Mouse (Mus musculus): ENCODE measurements around the gene Mpv17l2.
A peak's percentile ranks its signal among the peaks of the same experiment; 100 is the strongest.

Mpv17l2 gene

GRCm38 (mm10) chr8:70760775-70761406 lies at the start of gene Mpv17l2:
Gene Mpv17l2, minus strand, starts transcription at chr8:70760946.
- peak; percentile 73 for DNase-seq (ENCODE audit: low spot score)

GRCm38 (mm10) chr8:70808955-70809701 lies 48.4 kb upstream of the Mpv17l2 start:
- no peak for DNase-seq (ENCODE audit: low spot score)

- DNase-seq (ENCODE audit: low spot score), result no peak
These were observed 47.5 kb upstream of the Mpv17l2 start, which contains the start of gene Il12rb1 for GRCm38 (mm10) chr8:70808239-70808638. Gene Il12rb1, plus strand, starts transcription at chr8:70808449.

GRCm38 (mm10) chr8:70807304-70807703 lies 46.6 kb upstream of the Mpv17l2 start:
- no peak for DNase-seq (ENCODE audit: low spot score)

DNA sequence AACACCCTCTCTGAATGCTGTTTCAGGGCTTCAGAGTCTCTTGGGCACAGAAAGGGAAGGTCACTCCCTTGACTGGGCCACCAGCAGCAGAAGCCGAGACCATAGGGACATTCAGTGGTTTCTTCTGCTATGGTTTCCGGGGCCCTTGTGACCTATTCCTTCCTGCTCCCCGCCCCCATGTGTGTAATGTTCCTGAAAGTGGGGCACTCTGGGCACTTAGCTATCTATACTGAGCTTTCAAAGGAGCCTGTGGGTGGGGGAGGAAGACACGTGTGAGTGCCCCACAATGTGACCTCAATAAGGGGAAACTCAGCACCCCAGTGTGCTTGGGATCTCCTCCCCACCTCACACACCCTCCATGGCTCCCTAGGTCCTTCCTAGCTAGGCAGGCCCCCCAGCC lies 45.8 kb upstream of the Mpv17l2 start:
- no peak for DNase-seq (ENCODE audit: low spot score)

DNA sequence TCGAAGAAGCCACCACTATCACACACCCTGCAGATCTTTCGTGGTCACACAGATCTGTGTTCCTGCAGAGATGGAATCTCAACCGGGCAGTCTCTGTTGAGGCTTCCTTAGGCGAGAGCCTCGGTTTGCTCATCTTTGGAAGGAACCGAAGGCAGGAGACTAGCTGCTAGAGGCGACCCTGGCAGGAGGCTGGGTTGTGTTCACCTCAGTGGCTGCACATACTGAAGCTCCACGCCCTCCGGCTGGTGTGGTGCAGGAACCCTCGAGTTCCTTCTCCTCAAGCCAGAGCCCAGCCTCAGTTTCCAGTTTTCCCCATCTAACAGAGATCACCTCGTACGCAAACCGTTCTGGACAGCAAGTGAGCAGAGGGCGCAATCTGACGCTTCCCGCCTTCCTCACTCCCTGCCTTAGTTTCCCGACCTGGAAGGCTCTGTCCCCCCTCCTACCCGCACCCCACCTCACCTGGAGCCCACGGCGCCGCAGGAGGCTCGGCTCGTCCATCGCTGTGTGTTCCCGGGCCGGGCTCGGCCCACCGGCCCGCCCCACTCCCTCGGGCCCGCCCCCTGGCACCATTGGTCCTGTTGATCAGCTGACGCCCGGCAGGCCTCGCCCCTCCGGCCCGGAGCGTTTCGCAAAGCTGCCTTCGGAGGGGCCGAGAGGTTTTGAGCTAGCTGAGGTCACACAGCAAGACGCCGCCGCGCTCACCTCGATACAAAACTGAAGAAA lies 43.9 kb upstream of the Mpv17l2 start, which contains the start of gene Mast3:
Gene Mast3 (minus strand): TSS at position 574 of the 726 bp plus-strand sequence.
- no peak for DNase-seq (ENCODE audit: low spot score)

DNA sequence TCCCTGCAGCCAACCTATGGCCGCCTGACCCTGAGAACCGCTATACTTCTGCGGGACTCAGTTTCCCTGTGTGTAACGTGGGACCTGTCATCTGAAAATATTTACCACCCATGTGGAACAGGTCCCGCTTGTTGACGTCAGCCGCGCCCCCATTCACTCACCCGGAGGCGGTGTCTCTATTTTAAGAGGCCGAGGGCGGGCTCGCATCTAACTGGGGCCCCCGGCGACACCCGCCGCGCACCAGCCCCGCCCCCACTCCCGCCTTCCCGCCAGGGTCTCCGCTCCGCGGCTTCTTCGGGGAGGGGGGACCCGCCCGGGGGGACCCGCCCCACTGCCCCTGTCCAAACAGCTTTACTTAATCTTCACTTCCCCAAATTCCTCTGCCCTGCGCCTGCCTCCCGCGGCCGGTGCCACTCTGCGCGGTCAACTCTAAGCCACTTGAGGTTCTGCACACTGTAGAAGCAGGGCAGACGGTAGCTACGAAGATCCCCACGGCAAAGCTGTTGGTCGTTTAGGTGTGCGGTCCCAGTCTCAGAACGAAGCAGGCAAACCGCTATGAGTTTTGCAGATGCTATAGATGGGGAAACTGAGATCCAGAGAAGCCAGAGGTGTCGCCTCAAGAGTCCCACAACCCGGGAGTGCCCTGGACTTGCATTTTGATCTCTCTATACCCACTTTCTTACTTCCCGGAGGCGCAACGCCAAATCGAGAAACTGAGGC lies 43.2 kb upstream of the Mpv17l2 start:
- DNase-seq (ENCODE audit: low spot score), result no peak

DNA sequence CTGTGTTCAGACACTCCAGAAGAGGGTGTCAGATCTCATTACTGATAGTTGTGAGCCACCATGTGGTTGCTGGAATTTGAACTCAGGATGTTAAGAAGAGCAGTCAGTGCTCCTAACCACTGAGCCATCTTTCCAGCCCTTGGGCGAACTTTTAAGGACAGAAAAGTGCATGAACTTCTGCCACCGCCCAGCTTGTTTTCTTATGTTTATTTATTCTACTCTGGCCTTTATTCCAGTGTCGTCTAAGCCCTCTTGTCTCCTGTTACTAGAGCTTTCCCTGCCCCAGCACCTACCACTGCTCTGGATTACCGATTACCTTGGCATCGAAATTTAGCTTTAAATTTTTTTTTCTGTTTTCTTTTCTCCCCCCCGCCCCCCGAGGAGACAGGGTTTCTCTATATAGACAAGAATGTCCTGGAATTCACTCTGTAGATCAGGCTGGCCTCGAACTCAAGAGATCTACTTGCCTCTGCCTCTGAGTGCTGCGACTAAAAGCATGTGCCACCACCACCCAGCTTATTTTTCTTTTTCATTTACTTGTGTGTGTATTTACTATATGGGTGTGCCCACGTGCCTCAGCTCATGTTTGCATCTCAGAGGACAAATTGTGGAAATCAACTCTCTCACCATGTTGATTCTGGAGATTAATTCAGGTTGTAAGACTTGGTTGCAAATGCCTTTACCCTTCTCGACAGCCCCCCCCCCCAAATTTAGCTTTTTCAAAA lies 42.2 kb upstream of the Mpv17l2 start:
- DNase-seq (ENCODE audit: low spot score), result no peak

- DNase-seq (ENCODE audit: low spot score), result no peak
These were observed 41.1 kb upstream of the Mpv17l2 start for GRCm38 (mm10) chr8:70801830-70802229.

GRCm38 (mm10) chr8:70801156-70801555 lies 40.4 kb upstream of the Mpv17l2 start:
- no peak for DNase-seq (ENCODE audit: low spot score)

DNA sequence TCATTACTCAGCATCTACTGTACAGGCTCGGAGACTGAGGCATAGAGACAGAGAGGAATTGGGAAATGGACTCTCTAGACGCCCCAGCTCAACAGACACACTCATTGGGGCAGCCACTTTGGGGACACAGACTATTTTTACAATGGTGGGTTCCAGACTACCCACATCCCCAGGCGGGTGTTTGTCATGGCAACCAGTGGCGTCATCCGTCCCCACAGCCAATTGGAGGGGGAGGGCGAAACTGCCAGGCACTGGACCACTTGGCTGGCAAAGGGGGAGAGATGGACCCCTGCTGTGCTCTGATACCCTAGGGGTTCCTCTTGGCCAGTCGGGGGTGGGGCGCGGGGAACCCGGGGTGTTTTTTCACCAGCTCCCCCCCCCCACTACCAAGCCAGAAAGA lies 39.9 kb upstream of the Mpv17l2 start:
- no peak for DNase-seq (ENCODE audit: low spot score)

- DNase-seq (ENCODE audit: low spot score), result no peak
These were observed 37.5 kb upstream of the Mpv17l2 start for GRCm38 (mm10) chr8:70798281-70798680.

DNA sequence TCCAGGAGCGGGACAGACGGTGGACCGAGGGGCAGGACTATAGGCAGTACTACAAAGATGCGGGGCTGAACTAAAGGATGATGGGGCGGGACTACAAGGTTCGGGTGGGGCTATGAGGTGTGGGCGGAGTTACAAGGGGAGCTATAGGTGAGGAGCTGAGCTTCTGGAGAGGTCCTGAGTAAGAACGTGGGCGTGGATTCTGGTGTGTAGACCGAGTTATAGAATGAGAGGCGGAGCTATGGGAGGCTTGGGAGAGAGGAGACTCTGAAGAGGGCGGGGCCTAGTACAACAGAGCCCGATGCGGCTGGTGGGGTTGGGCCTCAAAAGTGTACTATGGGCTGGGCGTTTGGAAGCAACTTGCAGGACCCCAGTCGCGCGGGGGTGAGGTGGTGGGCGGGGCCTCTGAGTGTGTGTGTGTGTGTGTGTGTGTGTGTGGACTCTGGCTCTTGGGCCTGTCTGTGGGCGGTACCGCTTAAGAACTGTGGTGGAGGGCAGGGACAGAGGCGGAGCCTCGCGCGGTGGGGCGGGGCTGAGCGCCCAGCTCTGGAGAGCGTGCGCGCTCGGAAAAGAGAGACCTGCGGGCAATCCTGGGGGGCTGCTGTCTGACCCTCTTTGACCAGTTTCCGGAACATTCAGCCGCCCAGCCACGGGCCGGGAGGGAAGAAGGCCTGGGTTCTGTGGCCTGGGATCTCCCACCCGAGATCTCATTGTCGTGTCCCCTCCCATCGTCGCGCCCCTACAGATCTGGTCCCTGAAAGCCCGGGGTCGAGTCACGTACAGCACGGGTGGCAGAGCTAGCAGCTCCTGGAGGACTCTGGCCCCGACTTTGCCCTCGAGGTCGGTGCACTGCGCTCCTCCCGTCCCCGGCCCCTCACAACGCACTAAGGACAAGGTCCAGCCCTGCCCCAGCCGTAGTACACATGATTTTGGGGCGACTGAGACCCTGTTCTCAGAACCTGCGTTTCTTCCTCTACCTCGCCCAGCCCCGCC lies 36.6 kb upstream of the Mpv17l2 start:
- no peak for DNase-seq (ENCODE audit: low spot score)

DNA sequence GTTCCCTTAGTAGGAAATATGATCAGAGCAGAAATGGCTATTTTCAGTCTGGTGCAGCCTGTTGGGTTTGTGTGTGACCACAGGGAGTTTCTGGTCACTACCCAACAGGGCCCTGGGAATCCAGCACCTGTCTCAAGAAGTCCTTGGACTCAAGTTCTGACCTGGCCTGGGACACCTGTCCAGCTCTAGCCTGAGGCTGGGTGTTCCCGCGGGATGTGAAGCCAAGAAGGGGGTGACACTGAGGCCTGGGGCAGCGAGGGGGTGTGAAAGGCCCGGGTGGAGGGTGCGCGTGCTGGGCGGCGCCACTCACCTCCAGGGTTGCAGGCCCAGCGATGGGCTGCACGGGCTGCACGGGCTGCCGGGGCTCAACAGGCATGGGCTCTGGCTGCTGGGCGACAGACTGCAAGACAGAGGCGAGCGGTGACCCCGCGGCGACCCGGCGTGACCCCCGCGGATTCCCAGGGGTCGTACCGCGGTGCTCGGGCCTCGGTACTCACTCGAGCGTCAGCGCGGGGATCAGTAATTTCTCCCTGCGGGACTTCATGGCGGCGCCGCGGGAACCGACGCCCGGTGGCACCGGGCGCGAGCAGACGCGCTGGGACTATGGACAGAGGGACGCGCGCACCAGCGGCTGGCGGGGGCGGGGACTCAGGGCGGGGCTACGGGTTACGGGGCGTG lies 35.8 kb upstream of the Mpv17l2 start:
- no peak for DNase-seq (ENCODE audit: low spot score)

GRCm38 (mm10) chr8:70795370-70795769 lies 34.6 kb upstream of the Mpv17l2 start:
- no peak for DNase-seq (ENCODE audit: low spot score)

GRCm38 (mm10) chr8:70794215-70794614 lies 33.5 kb upstream of the Mpv17l2 start:
- no peak for DNase-seq (ENCODE audit: low spot score)

DNA sequence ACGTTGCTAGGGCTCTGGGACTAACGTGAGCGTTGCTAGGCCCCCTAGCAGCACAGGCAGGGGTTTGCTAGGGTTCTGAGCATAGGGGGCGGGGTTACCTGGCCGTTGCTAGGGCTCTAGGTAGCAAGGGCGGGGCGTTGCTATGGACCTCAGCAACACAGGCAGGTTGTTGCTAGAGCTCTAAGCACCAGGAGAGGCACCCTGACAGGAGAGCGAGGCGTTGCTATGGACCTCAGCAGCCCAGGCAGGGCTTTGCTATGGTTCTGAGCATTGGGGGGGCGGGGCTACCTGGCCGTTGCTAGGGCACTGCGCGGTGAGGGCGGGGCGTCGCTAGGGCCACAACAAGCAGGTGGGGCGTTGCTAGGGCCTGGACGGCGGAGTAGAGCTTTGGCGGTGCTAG lies 32.0 kb upstream of the Mpv17l2 start:
- no peak for DNase-seq (ENCODE audit: low spot score)

- peak; percentile 92 for DNase-seq (ENCODE audit: low spot score)
These were observed 31.4 kb upstream of the Mpv17l2 start for GRCm38 (mm10) chr8:70791975-70792691.

DNA sequence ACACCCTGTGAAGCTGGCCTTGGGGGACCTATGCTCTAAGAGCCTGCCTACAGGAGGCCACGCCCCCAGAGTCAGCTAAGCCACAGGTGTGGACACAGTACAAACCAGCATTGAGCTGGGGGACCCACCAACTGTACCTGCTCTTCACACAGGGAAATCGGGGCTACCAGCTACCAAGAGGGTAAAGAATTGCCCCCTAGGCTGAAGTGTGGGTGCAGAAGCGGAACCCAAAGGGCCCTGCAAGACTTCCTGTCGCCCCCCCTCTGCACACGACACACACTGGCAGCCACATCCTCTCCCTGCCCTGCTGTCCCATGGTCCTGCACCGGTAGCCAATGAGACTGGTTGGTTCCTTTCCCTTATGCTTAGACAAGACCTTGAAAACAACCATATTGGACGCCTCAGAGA lies 30.6 kb upstream of the Mpv17l2 start:
- DNase-seq (ENCODE audit: low spot score), result no peak
